Mouse (Mus musculus): ENCODE measurements around the gene Btn2a2.

The Btn2a2 gene

DNA sequence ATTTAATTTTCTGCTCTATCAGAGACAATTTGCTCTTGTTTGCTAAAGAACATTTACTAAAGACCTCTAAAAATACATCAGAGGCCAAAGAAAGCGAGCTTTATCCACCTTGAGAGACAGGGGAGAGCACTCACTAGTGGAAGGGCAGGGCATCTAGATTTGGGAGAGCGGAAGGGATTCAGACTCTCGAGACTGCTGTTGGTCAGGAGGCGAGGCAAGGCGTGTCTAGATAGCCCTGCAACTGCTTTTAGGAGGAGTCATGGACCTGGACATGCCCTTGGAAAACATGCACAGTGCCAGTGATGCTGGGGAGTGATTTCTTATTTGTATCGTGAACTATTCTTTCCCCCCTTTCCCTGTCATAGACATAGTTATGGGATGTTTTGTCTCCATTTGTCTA lies 6.9 kb upstream of the Btn2a2 start:
- DNase-seq = no peak

- DNase-seq = no peak
These were observed 3.3 kb upstream of the Btn2a2 start for GRCm38 (mm10) chr13:23491990-23492389.

DNA sequence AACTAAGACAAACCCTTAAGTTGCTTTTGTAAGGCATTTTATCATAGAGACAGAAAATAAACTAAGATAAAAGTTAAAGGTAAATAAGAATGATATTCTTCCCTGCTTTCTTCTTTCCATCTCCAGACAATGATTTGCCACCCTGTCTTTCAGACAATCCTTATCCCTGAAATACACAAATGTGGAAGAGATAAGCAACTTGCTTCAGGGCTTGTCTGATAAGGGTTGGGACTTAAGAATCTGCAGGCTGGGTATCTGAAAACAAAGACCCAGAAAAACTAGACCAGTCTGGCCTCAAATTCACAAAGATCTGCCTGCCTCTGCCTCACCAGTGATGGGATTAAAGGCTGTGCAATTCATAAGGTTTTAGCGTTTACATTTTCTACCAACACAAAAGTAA lies 2.6 kb upstream of the Btn2a2 start:
- DNase-seq = no peak

GRCm38 (mm10) chr13:23490863-23491262 lies 2.2 kb upstream of the Btn2a2 start:
- DNase-seq = no peak

- no peak for DNase-seq
These were observed 3.4 kb downstream of the Btn2a2 start for GRCm38 (mm10) chr13:23485271-23485670.

GRCm38 (mm10) chr13:23483153-23483552 lies 5.5 kb downstream of the Btn2a2 start:
- DNase-seq = no peak

DNA sequence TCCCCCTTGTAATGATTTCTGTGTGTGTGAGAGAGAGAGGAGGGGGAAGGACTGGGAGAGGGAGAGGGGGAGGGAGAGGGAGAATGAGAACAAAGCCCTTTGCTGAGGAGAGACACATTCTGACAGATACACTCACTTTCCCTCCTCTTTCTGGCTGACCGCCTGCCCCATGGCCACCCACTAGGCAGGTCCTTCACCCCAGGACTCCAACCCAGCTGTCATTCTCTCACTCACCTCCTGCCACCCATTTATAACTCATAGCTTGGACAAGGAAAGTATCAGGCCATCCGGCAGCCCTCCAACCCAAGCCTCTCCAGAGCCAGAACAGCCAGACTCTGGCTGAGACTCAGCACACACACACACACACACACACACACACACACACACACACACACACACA lies 13.0 kb downstream of the Btn2a2 start:
- DNase-seq = no peak

- DNase-seq = peak; percentile 72
These were observed 21.7 kb downstream of the Btn2a2 start for GRCm38 (mm10) chr13:23466911-23467310.

DNA sequence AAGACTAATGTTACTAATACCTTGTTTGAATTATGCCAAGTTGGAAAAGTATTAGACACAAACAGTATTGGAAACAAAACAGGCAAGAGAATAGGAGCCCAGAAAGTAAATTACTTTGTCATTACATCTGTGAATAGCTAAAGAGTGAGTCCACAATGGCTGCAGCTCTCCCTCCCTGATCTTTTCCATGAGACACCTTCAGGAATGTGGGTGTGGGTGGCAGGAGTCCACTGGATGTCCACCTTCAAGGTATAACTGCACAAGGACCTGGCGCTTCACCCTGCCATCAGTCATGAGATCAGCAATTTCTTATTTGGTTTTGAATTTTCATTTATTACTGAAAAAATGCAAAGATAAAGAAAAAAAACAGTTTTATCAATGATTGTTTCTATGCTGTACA lies 22.4 kb downstream of the Btn2a2 start:
- no peak for DNase-seq

- no peak for DNase-seq
These were observed 23.0 kb downstream of the Btn2a2 start, which contains the start of gene Btn1a1 for GRCm38 (mm10) chr13:23465600-23466109. Gene Btn1a1, minus strand, starts transcription at chr13:23465901.

DNA sequence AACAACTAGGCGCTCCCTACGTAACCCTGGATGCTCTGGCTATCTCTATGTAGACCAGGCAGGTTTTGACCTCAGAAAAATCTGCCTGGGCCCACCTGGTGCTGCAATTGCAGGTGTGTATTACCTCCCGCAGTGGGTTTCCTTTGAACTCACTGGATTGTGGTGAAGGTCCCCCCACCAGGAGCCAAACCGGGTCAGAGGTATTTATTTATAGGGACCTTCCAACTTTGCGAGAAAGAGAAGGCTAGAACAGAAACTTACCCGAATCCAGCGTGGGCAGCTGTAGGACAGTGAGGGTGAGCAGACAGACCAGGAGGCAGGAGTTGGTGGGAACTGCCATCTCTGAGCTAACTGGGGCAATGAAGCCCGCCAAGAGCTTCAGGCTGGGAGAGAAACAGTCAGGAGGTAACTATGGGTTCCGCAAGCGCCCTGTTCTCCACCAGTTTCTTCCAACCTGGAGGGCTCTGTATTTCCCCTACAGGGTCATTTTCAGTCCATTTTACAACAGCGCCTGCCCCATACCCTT lies 23.8 kb downstream of the Btn2a2 start:
- no peak for DNase-seq

GRCm38 (mm10) chr13:23464224-23464637 lies 24.4 kb downstream of the Btn2a2 start:
- no peak for DNase-seq

GRCm38 (mm10) chr13:23463381-23464223 lies 25.1 kb downstream of the Btn2a2 start:
- DNase-seq = peak; percentile 86

- no peak for DNase-seq
These were observed 26.0 kb downstream of the Btn2a2 start for GRCm38 (mm10) chr13:23462669-23463068.

- DNase-seq = no peak
These were observed 26.6 kb downstream of the Btn2a2 start for GRCm38 (mm10) chr13:23462063-23462462.

GRCm38 (mm10) chr13:23459264-23459846 lies 29.3 kb downstream of the Btn2a2 start:
- no peak for DNase-seq

DNA sequence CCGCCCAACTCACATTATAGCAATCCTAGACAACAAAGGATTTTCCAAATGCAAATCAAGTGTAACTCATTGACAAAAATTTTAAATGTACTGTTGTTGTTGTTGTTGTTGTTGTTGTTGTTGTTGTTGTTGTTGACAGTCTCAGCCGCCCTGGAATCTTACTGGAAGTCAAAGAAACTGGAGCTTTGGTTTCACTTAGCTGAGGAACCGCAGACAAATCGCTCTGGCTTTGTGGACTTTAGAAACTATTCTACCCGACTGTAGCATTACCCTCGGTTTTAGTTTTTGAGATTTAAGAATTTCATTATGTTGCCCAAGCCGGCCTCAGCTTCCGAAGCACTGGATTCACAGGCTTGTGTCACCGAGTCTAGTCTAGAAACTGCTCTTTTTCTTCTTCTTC lies 34.7 kb downstream of the Btn2a2 start:
- DNase-seq = no peak

- DNase-seq = peak; percentile 81
These were observed 35.2 kb downstream of the Btn2a2 start for GRCm38 (mm10) chr13:23453362-23453862.

DNA sequence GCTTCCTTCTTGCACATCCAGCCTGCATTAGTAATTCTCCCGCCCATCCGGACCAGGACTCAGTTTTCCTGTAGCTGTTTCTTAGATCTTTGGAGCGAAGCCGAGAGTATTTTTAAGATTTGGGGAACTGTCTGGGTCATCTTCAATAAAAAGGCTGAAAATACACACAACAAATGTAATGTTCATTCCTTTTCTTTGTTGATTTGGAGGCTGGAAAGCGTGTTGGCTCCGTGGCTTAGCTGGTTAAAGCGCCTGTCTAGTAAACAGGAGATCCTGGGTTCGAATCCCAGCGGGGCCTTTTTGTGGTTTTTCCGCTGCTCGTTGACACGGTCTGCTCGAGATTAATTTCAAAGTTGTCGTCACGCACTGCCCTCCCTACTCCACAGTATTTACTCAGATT lies 38.3 kb downstream of the Btn2a2 start:
- DNase-seq = peak; percentile 91

DNA sequence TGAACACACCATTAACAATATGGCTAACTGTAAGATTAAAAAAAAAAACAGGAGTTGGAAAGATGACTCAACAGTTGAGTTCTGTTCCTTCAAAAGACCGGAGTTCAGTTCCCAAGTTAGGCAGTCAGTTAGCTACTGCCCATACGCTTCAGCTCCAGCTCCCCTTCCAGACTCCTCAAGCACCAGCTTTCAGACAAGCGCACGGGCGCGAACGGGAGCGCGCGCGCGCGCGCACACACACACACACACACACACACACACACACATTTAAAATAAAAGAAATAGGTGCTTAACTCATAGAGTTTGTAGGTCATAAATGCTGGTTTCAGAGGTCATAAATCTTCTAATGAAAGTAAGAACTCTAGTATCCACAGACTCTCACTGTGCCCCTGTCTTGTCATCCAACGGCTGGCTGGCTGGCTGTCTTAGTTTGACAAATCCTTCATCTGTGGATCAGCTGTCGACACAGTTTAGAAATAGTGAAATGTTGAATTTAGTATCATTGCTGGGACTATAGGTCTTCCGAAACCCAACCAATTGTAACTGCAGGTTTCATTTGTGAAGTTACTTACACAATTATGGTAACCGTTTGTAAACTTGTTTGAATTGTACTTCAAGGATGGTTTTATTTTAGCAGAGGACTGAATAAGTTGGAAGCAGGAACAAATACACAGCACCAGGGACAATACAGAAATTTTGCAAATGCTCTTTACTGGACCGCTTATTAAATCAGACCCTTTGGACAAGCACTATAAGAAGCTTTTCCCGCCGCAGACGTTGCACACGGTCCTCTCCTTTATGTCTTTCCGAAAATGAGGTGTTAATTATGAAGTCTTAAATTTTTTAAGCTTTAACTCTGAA lies 39.2 kb downstream of the Btn2a2 start:
- DNase-seq = peak; percentile 70

DNA sequence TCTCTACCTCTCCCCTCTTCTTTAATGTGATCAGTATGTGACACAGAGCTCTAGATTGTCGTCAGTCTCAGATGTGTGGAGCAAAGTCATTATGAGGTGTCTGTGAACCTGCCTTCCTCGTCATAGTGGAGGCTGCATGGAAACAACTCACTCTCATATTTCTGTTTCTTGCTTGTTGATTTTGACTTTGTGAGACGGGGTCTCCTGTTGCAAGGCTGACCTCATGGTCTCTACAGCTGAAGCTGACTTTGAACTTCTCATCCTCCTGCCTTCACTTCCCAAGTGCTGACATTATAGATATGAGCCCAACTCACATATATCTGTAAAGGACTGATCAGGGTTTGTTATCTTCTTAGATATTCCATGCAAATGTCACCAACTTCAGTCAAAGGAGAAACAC lies 39.9 kb downstream of the Btn2a2 start:
- DNase-seq = no peak

- DNase-seq = peak; percentile 87
These were observed 42.1 kb downstream of the Btn2a2 start for GRCm38 (mm10) chr13:23446498-23446952.
